Mouse (Mus musculus) Patski (cell line): Measurements from ENCODE around the gene Gm20538. TPM values are rescaled to one million over a fixed set of nuclear protein-coding genes. Genes with fewer than 3 reads are reported as not detected.

ENCODE experiments used
- ATAC-seq: fragments of 100-300 bp; one replicate; pipeline ENCODE4 v1.8.0; 2021
- CTCF ChIA-PET: fragments of 350-600 bp; sonication (Branson Sonifier 250); formaldehyde crosslinking; loops from one replicate; lab custom pipeline; 2022; ENCODE audit warnings: inconsistent platforms; lab: Charles Lee
- POLR2A ChIA-PET: fragments of 350-600 bp; sonication (Branson Sonifier 250); formaldehyde crosslinking; loops from one replicate; lab custom pipeline; 2022; ENCODE audit warnings: antibody characterized with exemption, inconsistent platforms; lab: Charles Lee
- DNase-seq: peaks from one replicate; pipeline ENCODE4 v3.0.0-alpha.2; 2011; ENCODE audit warnings: low read depth, low spot score
- H3K27me3 ChIP-seq: fragments of 371-371 bp; one replicate; pipeline ENCODE4 v1.5.1; 2021
- CTCF ChIP-seq: fragments of 100-300 bp; IDR thresholded peaks from one replicate; pipeline ENCODE4 v1.5.1; 2021
- in situ Hi-C: fragments of 300-500 bp; cut with MboI; formaldehyde crosslinking; loops from 3 replicates; pipeline ENCODE4 v1.11.1; 2018; ENCODE audit warnings: low pct_unique_long_range_greater_than_20kb, mixed read lengths
- polyA plus RNA-seq: library from polyadenylated mRNA; unstranded; gene quantifications from one replicate; pipeline ENCODE4 v1.2.3, GENCODE M21; 2021

The Gm20538 gene
- polyA plus RNA-seq, 1 experiment from 2014 or later, result not detected

DNA sequence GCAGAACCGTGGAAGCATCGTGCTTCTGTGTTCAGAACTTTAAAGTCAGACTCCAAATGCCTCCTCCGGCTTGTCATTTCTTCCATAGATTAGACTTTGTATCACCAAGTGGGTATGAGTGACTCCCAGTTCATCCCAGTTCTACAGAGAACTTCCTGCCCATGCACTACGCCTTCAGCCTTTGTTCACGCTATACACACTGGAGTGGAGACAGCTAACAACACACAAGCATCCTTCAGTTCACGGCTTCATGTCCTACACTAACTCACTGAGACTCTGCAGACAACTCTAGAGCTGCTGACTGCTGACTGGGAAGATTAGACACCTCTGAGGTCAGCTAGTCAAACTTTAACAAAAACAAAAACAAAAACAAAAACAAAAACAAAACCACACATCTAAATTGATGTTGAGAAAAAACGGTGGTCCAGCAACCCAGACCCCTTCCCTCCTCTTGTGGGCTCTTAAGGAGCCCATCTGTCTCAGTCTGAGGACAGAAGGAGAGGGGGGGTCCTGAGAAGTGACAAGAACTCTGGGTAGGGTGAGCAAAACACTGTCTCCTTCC, 38.6 kb downstream of the Gm20538 start:
- TF ChIP-seq CTCF, result no peak
- in situ Hi-C loops, result no loop called here
- DNase-seq (no peak), ATAC-seq (no peak)
- CTCF ChIA-PET, result interaction anchor here (1.0 to 1.4 kb wide), 3 partner anchors 13 to 16 kb away, joined by 3 to 7 read pairs (median 6); no protein-coding TSS in a partner anchor
- POLR2A ChIA-PET, result interaction anchor here (0.6 to 1.6 kb wide), 2 partner anchors 9 to 605 kb away, joined by 3 to 4 read pairs; no protein-coding TSS in a partner anchor
- H3K27me3 ChIP-seq, result peaks cover 10% of the 10 kb centered on the region

DNA sequence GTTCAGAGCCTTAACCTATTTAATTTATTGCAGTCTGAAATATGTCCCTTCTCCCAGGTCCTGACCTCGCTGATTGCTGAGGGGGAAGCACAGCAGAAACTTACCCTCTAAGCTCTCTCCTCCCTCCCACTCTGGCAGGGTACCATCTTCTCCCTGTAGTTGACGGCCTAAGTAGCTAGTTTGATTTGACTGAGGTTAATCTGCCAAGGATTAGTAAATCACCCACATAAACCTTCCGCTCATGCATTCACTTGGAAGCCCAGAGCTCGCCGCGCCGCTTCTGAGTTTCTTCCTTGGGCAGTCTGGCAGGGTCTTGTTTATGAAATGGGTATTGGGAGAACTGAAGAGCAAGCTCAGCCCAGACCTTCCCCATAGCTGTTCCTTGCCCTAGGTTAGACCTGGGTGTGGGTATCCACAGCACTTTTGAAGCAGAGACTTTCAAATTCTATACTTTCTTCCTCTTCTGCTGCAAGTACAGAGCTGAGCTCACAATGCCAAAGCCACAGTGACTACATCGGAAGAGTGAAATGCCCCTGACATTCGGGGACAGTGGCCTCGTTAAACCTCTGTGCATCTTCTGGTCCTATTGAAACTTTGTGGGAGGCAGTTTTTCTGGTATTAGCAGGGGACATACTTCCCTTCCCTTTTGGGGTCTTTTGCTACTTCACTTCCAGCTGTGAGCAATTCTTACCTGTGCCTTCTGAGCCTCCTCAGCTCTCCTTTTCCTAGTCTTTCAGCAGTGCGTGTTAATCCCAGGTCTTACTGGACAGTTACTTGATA, 39.4 kb downstream of the Gm20538 start:
- DNase-seq (no peak), ATAC-seq (no peak)
- TF ChIP-seq CTCF, result no peak
- in situ Hi-C loops, result no loop called here
- POLR2A ChIA-PET, result interaction anchor here (0.6 to 1.6 kb wide), 3 partner anchors 9 to 606 kb away, joined by 3 to 4 read pairs (median 3); no protein-coding TSS in a partner anchor
- CTCF ChIA-PET, result interaction anchor here (1.3 to 1.7 kb wide), 3 partner anchors 12 to 38 kb away, joined by 3 to 7 read pairs (median 6); no protein-coding TSS in a partner anchor
- peaks cover 10% of the 10 kb centered on the region for H3K27me3 ChIP-seq

DNA sequence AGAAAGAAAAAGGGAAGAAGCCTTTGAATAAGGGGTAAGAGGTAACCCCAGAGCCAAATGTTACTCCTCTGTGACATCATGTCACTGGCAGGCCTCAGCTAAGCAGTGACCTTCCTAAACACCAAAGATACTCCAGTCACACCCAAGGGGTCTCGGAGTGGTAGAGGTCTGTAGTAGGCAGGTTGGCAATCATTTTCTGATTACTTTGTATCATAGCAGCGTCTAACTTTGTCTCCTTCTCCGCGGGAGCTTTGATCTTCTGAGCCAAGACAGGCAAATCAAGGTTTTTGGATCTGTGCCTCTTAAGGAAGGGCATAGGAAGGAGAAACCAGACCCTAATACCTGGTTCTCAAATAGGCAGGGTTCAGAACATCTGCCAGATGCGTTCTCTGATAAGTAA, 40.0 kb downstream of the Gm20538 start:
- ATAC-seq (no peak), DNase-seq (no peak)
- ChIA-PET POLR2A (interaction anchor here (0.6 to 1.6 kb wide), 3 partner anchors 10 to 267 kb away, joined by 3 to 4 read pairs (median 3); no protein-coding TSS in a partner anchor), CTCF (interaction anchor here (1.4 to 1.7 kb wide), 2 partner anchors 12 to 38 kb away, joined by 6 to 7 read pairs; no protein-coding TSS in a partner anchor)
- H3K27me3 ChIP-seq, result peaks cover 10% of the 10 kb centered on the region
- no peak for TF ChIP-seq CTCF
- in situ Hi-C loops, result no loop called here

DNA sequence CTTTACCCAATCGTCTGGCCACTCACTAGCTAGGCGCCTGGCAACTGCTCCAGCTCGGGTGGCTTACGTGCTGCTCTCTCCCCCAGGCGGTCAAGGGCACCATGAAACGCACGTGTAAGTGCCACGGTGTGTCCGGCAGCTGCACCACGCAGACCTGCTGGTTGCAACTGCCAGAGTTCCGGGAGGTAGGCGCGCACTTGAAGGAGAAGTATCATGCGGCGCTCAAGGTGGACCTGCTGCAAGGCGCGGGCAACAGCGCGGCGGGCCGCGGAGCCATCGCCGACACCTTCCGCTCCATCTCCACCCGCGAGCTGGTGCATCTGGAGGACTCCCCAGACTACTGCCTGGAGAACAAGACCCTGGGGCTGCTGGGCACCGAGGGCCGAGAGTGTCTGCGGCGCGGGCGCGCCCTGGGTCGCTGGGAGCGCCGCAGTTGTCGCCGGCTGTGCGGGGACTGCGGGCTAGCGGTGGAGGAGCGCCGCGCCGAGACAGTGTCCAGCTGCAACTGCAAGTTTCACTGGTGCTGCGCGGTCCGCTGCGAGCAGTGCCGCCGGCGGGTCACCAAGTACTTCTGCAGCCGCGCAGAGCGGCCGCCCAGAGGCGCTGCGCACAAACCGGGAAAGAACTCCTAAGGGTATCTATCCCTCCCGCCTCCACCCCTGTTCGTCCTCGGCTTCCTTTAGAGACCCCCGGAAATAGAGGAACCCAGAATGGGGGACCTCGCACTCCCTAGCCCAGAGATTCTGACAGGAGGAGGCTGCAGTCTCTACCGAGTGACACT, 41.0 kb downstream of the Gm20538 start:
- in situ Hi-C loops, result no loop called here
- H3K27me3 ChIP-seq, result peaks cover 10% of the 10 kb centered on the region
- TF ChIP-seq CTCF, result no peak
- ChIA-PET POLR2A (interaction anchor here (0.6 kb wide), 1 partner anchor 471 kb away, joined by 5 read pairs; no protein-coding TSS in a partner anchor), CTCF (interaction anchor here (1.1 to 1.7 kb wide), 2 partner anchors 24 to 37 kb away, joined by 3 to 6 read pairs; no protein-coding TSS in a partner anchor)
- DNase-seq (no peak), ATAC-seq (no peak)

DNA sequence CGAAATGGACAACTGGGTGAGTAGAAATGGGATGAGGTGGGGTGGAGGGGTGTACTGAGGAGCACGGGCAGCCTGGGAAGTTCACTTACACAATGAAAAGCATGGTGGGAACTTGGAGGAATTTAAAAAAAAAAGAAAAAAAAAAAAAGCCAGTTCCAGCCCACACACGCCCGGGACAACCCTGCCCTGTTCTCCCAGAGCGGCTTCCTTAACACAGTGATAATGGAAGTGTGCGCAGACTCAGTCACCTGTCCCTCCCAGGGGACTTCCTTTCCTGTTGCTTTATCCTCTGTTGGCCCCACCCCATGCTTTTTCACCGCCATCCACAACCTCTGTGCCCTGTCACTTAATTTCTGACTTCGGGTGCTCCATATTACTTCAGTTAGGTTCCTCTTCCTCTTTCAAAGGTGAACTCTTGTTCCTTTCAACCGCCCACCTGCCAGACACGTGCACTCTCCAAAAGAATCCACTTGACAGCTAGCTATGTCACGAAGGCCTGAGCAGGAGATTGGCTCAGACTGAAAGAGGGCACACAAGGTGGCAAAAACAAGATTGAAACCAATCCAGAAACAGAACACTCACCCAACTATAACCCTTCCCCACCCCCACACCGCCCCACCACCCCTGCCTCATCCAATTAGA, 42.0 kb downstream of the Gm20538 start:
- in situ Hi-C loops, result no loop called here
- peaks cover 10% of the 10 kb centered on the region for H3K27me3 ChIP-seq
- TF ChIP-seq CTCF, result no peak
- ChIA-PET POLR2A (no interaction called here), CTCF (interaction anchor here (1.1 to 1.3 kb wide), 3 partner anchors 11 to 23 kb away, joined by 3 read pairs; no protein-coding TSS in a partner anchor)
- no peak for DNase-seq
- no peak for ATAC-seq

DNA sequence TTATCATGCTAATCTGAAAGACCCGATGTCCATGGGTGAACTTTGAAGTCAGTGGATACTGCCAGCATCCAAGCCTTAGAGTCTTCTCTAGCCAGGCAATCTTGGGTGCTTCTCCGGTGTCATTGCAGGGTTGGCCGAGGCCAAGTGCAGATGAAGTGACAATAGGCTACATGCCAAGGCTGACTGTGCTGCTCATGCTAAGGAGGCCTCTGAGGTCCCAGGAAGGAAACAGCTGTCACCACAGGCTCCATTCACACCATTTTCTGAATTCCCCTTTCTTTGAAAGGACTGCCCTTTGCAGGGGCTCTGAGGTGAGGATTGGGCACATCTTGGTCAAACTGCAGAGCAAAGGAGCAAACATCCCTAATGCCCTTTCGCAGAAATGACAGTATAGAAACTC, 49.9 kb downstream of the Gm20538 start:
- ChIA-PET CTCF (no interaction called here), POLR2A (no interaction called here)
- H3K27me3 ChIP-seq, result peaks cover 5% of the 10 kb centered on the region
- DNase-seq (no peak), ATAC-seq (no peak)
- no peak for TF ChIP-seq CTCF
- in situ Hi-C loops, result no loop called here

DNA sequence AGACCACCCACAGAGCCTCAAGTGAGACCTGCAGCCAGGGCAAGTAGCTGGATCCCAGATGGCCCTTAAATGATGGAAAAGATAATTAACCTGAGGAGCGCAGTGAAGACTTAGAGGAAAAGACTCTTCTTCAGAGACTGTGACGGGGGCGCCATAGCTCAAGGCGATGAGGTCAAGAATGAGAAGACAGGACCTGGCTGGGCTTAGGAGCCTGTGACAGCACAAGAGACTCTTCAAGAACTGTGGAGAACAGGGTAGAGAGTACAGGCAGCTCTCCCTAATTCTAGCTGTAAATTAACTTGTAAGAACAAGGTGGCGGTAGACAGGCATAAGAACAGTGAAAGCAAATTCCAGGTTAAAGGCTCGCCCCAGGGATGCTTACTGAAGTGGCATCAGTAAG, 50.7 kb downstream of the Gm20538 start:
- CTCF ChIA-PET, result interaction anchor here (2.2 kb wide), 1 partner anchor 11 kb away, joined by 7 read pairs; no protein-coding TSS in a partner anchor
- DNase-seq (no peak), ATAC-seq (no peak)
- POLR2A ChIA-PET, result no interaction called here
- peaks cover 12% of the 10 kb centered on the region for H3K27me3 ChIP-seq
- no peak for TF ChIP-seq CTCF
- in situ Hi-C loops, result no loop called here

DNA sequence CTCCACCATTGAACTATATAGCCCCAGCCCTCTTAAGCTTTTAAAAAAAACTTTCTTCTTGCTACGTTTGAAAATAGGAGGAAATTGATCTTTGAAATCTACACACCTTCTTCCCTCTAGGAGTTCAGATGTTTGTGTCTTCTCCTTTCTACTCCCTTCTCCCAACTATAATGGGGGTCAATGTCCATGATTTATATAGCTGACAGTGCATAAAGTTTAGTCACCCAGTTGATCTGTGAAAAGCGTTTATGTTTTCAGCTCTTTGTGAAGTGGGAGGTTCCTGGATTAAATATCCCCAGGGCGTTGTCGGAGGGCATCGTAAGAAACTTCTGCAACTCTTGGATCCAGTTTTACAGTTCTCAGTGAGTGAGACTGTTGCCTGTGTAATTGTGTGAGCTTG, 52.4 kb downstream of the Gm20538 start:
- no peak for ATAC-seq
- CTCF ChIA-PET, result interaction anchor here (0.7 to 2.2 kb wide), 8 partner anchors 12 to 339 kb away, joined by 3 to 7 read pairs (median 4); no protein-coding TSS in a partner anchor
- in situ Hi-C loops, result no loop called here

DNA sequence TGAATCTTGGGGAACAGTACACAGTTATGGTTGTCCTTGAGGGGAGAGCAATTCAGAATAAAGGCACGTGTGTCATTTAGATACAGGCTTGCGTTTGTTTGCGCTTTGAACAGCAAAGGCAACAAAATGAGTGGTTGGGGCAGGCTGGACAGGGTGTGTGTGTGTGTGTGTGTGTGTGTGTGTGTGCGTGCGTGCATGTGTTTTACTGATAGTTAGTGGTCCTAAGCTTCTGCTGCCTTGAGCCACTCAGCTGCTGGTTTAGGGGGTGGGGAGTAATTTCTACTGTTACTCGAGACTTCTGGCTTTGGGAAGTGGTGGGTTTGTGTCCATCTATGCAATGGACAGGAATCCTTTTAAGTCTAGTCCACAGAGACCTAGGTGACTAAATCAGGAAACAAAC, 53.7 kb downstream of the Gm20538 start:
- POLR2A ChIA-PET, result interaction anchor here (1.2 kb wide), 1 partner anchor 10 kb away, joined by 4 read pairs; no protein-coding TSS in a partner anchor
- ATAC-seq, result no peak
- peaks cover 38% of the 10 kb centered on the region for H3K27me3 ChIP-seq
- no peak for DNase-seq
- in situ Hi-C loops, result no loop called here
- CTCF ChIA-PET, result interaction anchor here (1.0 to 2.0 kb wide), 3 partner anchors 11 to 18 kb away, joined by 3 to 6 read pairs (median 4); no protein-coding TSS in a partner anchor
- no peak for TF ChIP-seq CTCF

More for the DNA sequence above, 52.4 kb downstream of the Gm20538 start:
- no peak for TF ChIP-seq CTCF
- peaks cover 25% of the 10 kb centered on the region for H3K27me3 ChIP-seq
- POLR2A ChIA-PET, result interaction anchor here (0.7 to 0.8 kb wide), 3 partner anchors 12 to 898 kb away, joined by 5 to 9 read pairs (median 6); no protein-coding TSS in a partner anchor
- DNase-seq, result no peak
